Comparison of ENCODE assay signal across 8 mouse cellular contexts in genomic region chr6:93718385-93718784, GRCm38 (mm10).
DNase-seq lines count a peak whose midpoint lies in the region; ATAC-seq and TF ChIP-seq lines count a peak whose summit lies in the region.
"Had no signal": no experiment of that assay in that cellular context is flagged by ENCODE, and none has a peak within 500 bp of the region (broad histone marks: within the 10 kb centered on the region; RNA-seq: fewer than 3 reads in every experiment).

No protein-coding gene starts in this region.

- no peak for TF ChIP-seq POLR2A in kidney, adult 2 months (IDR thresholded peaks at IDR 0.05; ENCODE audit: low read depth, low read length)
- no peak for TF ChIP-seq POLR2A in cortical plate, adult 2 months (IDR thresholded peaks at IDR 0.05; ENCODE audit: extremely low read depth, insufficient read depth, low read length)
- TF ChIP-seq POLR2A in cerebellum, adult 2 months (IDR thresholded peaks at IDR 0.05; ENCODE audit: borderline replicate concordance, insufficient read depth, low read length): no peak

- H3K27ac ChIP-seq in kidney, embryonic 14.5 days (ENCODE audit: low read depth, low read length): no peak overlapping the region
- H3K27ac ChIP-seq in kidney, adult 2 months (ENCODE audit: insufficient read depth, low read depth, low read length): no peak overlapping the region
- H3K27ac ChIP-seq in cortical plate, adult 2 months (ENCODE audit: insufficient read depth, low read length): no peak overlapping the region
- no peak overlapping the region for H3K27ac ChIP-seq in hindbrain, postnatal 0 days
- H3K27ac ChIP-seq in midbrain, embryonic 16.5 days (ENCODE audit: low read length): no peak overlapping the region
- no peak overlapping the region for H3K27ac ChIP-seq in cerebellum, adult 2 months (ENCODE audit: insufficient read depth, low read length)

- H3K4me1 ChIP-seq in kidney, embryonic 14.5 days (ENCODE audit: control insufficient read depth, insufficient read depth, low read length): peaks cover 22% of the 10 kb centered on the region
- H3K4me1 ChIP-seq in kidney, adult 2 months (ENCODE audit: control insufficient read depth, insufficient read depth, low read length): no peaks in the 10 kb centered on the region
- H3K4me1 ChIP-seq in cortical plate, adult 2 months (ENCODE audit: control insufficient read depth, insufficient read depth, low read length): peaks cover 3% of the 10 kb centered on the region
- H3K4me1 ChIP-seq in hindbrain, postnatal 0 days (ENCODE audit: insufficient read depth, low read length): peaks cover 16% of the 10 kb centered on the region
- peaks cover 37% of the 10 kb centered on the region for H3K4me1 ChIP-seq in midbrain, embryonic 16.5 days (ENCODE audit: control insufficient read depth, insufficient read depth, low read length)
- H3K4me1 ChIP-seq in cerebellum, adult 2 months (ENCODE audit: control insufficient read depth, insufficient read depth, low read length): no peaks in the 10 kb centered on the region

- DNase-seq in kidney, adult 2 months: no peak
- DNase-seq in hindbrain, postnatal 0 days (ENCODE audit: low spot score): no peak
- DNase-seq in cerebellum, adult 2 months: no peak

- H3K4me2 ChIP-seq in kidney, embryonic 14.5 days (replicated peaks; ENCODE audit: low read depth, low read length): 0 out of 2 replicates have a peak overlapping the region, but pooled peaks have one; percentile 15
- H3K4me2 ChIP-seq in hindbrain, postnatal 0 days (ENCODE audit: low read depth, low read length): peak overlapping the region; percentile 67; the same call in 1 of the 2 replicates
- H3K4me2 ChIP-seq in midbrain, embryonic 16.5 days (ENCODE audit: low read length): peak overlapping the region; percentile 17

- H3K9ac ChIP-seq in kidney, embryonic 14.5 days (ENCODE audit: low read depth, low read length): no peak overlapping the region
- no peak overlapping the region for H3K9ac ChIP-seq in hindbrain, postnatal 0 days (replicated peaks; ENCODE audit: low read length)
- no peak overlapping the region for H3K9ac ChIP-seq in midbrain, embryonic 16.5 days (ENCODE audit: low read depth, low read length)

- no peaks in the 10 kb centered on the region for H3K36me3 ChIP-seq in kidney, embryonic 14.5 days (ENCODE audit: control insufficient read depth, insufficient read depth, low read length)
- no peaks in the 10 kb centered on the region for H3K36me3 ChIP-seq in kidney, adult 2 months (ENCODE audit: control insufficient read depth, insufficient read depth, low read length)
- no peaks in the 10 kb centered on the region for H3K36me3 ChIP-seq in hindbrain, postnatal 0 days (ENCODE audit: insufficient read depth, low read length)
- no peaks in the 10 kb centered on the region for H3K36me3 ChIP-seq in midbrain, embryonic 16.5 days (ENCODE audit: control insufficient read depth, insufficient read depth, low read length)

- TF ChIP-seq CTCF in kidney, adult 2 months (conservative IDR thresholded peaks at IDR 0.05; ENCODE audit: insufficient read depth, insufficient read length, low read depth, low read length): no peak
- TF ChIP-seq CTCF in cortical plate, adult 2 months (IDR thresholded peaks at IDR 0.05; ENCODE audit: extremely low read depth, insufficient read depth, low read length): no peak
- TF ChIP-seq CTCF in hindbrain, postnatal 0 days (IDR thresholded peaks at IDR 0.05; ENCODE audit: low read depth): no peak
- TF ChIP-seq CTCF in cerebellum, adult 2 months (IDR thresholded peaks at IDR 0.05; ENCODE audit: borderline replicate concordance, insufficient read depth, low read depth, low read length): no peak

- ATAC-seq in kidney, embryonic 14.5 days (ENCODE audit: low FRiP score, low TSS enrichment): peak; percentile 79
- ATAC-seq in hindbrain, postnatal 0 days: no peak
- peak; percentile 29; the same call in 1 of the 2 replicates for ATAC-seq in midbrain, embryonic 16.5 days
- ATAC-seq in frontal cortex, adult (ENCODE audit: low TSS enrichment): no peak
- ATAC-seq: Patski had no signal

- H3K9me3 ChIP-seq in kidney, embryonic 14.5 days (ENCODE audit: control insufficient read depth, low read length): no peaks in the 10 kb centered on the region
- H3K9me3 ChIP-seq in hindbrain, postnatal 0 days (ENCODE audit: low read length): no peaks in the 10 kb centered on the region
- H3K9me3 ChIP-seq in midbrain, embryonic 16.5 days (replicated peaks; ENCODE audit: control insufficient read depth, low read length, poor library complexity, severe bottlenecking): no peaks in the 10 kb centered on the region

- no peak overlapping the region for H3K4me3 ChIP-seq in kidney, embryonic 14.5 days (ENCODE audit: low read length)
- H3K4me3 ChIP-seq in kidney, adult 2 months (ENCODE audit: insufficient read depth, low read depth, low read length): no peak overlapping the region
- H3K4me3 ChIP-seq in cortical plate, adult 2 months (ENCODE audit: insufficient read depth, low read length): peak overlapping the region; percentile 44; the same call in 1 of the 2 replicates
- no peak overlapping the region for H3K4me3 ChIP-seq in hindbrain, postnatal 0 days (ENCODE audit: low read length)
- H3K4me3 ChIP-seq in midbrain, embryonic 16.5 days (ENCODE audit: low read depth, low read length): no peak overlapping the region
- no peak overlapping the region for H3K4me3 ChIP-seq in cerebellum, adult 2 months (replicated peaks; ENCODE audit: insufficient read depth, low read depth, low read length)

- WGBS in kidney, embryonic 14.5 days: 13% methylated on average over 5 of the region's 5 CpGs
- 49% methylated on average over 5 of the region's 5 CpGs for WGBS in kidney, adult 2 months
- 25% methylated on average over 5 of the region's 5 CpGs for WGBS in hindbrain, postnatal 0 days
- WGBS in midbrain, embryonic 16.5 days: 17% methylated on average over 5 of the region's 5 CpGs
- 71% methylated on average over 5 of the region's 5 CpGs for WGBS in cerebellum, adult 2 months

- H3K27me3 ChIP-seq in kidney, embryonic 14.5 days (ENCODE audit: control insufficient read depth, insufficient read depth, low read length): no peaks in the 10 kb centered on the region; the same call in 1 of the 2 replicates
- H3K27me3 ChIP-seq in kidney, adult 2 months (replicated peaks; ENCODE audit: control insufficient read depth, insufficient read depth, low read length): no peaks in the 10 kb centered on the region
- 0 out of 2 replicates have a peak, but pooled peaks cover 3% of the 10 kb centered on the region for H3K27me3 ChIP-seq in hindbrain, postnatal 0 days (ENCODE audit: insufficient read depth, low read length)
- no peaks in the 10 kb centered on the region for H3K27me3 ChIP-seq in midbrain, embryonic 16.5 days (ENCODE audit: control insufficient read depth, insufficient read depth, low read depth, low read length)
- H3K27me3 ChIP-seq in cerebellum, adult 2 months (ENCODE audit: control insufficient read depth, insufficient read depth, low read length): no peaks in the 10 kb centered on the region
- H3K27me3 ChIP-seq: Patski had no signal

Comparison
In these comparisons a context has a peak if more than half of its experiments do, and no peak if none do; other contexts are left out.
1. ATAC-seq: peak in kidney, embryonic 14.5 days (single experiment) and midbrain, embryonic 16.5 days (single experiment); none in hindbrain, postnatal 0 days (single experiment) and frontal cortex, adult (single experiment).
2. H3K4me2 ChIP-seq: peak in every context shown above with its lines; median percentile 67 in hindbrain, postnatal 0 days; 17 in midbrain, embryonic 16.5 days; 15 in kidney, embryonic 14.5 days.